Mouse (Mus musculus): ENCODE data around the gene Sarnp.
"Not testable (repeated sequence)": the region's sequence is repeated elsewhere in the genome, so short reads cannot be mapped to it uniquely, and the experiment has no call there.

Sarnp gene

GRCm38 (mm10) chr10:128821358-128822056, 4.4 kb downstream of the Sarnp start, which contains the start of gene Ormdl2:
Gene Ormdl2, minus strand, starts transcription at chr10:128821645.
- peak; percentile 100 for DNase-seq (ENCODE audit: low read depth, low spot score)

- no peak for DNase-seq (ENCODE audit: low read depth, low spot score)
Observed at GRCm38 (mm10) chr10:128822135-128822534, 5.0 kb downstream of the Sarnp start.

- DNase-seq (ENCODE audit: low read depth, low spot score): not testable (repeated sequence)
Observed at GRCm38 (mm10) chr10:128823087-128823486, 6.0 kb downstream of the Sarnp start.

GRCm38 (mm10) chr10:128823821-128824220, 6.7 kb downstream of the Sarnp start:
- DNase-seq (ENCODE audit: low read depth, low spot score): no peak

- no peak for DNase-seq (ENCODE audit: low read depth, low spot score)
Observed at GRCm38 (mm10) chr10:128837400-128837799, 20.3 kb downstream of the Sarnp start.

- no peak for DNase-seq (ENCODE audit: low read depth, low spot score)
Observed at GRCm38 (mm10) chr10:128839434-128839833, 22.3 kb downstream of the Sarnp start.

GRCm38 (mm10) chr10:128840612-128841011, 23.5 kb downstream of the Sarnp start:
- DNase-seq (ENCODE audit: low read depth, low spot score): no peak

- DNase-seq (ENCODE audit: low read depth, low spot score): no peak
Observed at GRCm38 (mm10) chr10:128843260-128843659, 26.1 kb downstream of the Sarnp start.

GRCm38 (mm10) chr10:128845516-128845915, 28.4 kb downstream of the Sarnp start:
- DNase-seq (ENCODE audit: low read depth, low spot score): peak; percentile 14

- DNase-seq (ENCODE audit: low read depth, low spot score): no peak
Observed at GRCm38 (mm10) chr10:128846664-128847063, 29.5 kb downstream of the Sarnp start.

GRCm38 (mm10) chr10:128848426-128848825, 31.3 kb downstream of the Sarnp start:
- DNase-seq (ENCODE audit: low read depth, low spot score): no peak

GRCm38 (mm10) chr10:128850339-128850738, 33.2 kb downstream of the Sarnp start:
- DNase-seq (ENCODE audit: low read depth, low spot score): no peak

GRCm38 (mm10) chr10:128861176-128861575, 44.0 kb downstream of the Sarnp start:
- DNase-seq (ENCODE audit: low read depth, low spot score): no peak

GRCm38 (mm10) chr10:128866042-128866441, 48.9 kb downstream of the Sarnp start:
- no peak for DNase-seq (ENCODE audit: low read depth, low spot score)

- no peak for DNase-seq (ENCODE audit: low read depth, low spot score)
Observed at GRCm38 (mm10) chr10:128866518-128866917, 49.4 kb downstream of the Sarnp start.

GRCm38 (mm10) chr10:128870341-128870740, 53.2 kb downstream of the Sarnp start:
- no peak for DNase-seq (ENCODE audit: low read depth, low spot score)

- no peak for DNase-seq (ENCODE audit: low read depth, low spot score)
Observed at GRCm38 (mm10) chr10:128878291-128878690, 61.2 kb downstream of the Sarnp start.

- DNase-seq (ENCODE audit: low read depth, low spot score): no peak
Observed at GRCm38 (mm10) chr10:128878811-128879210, 61.7 kb downstream of the Sarnp start.

GRCm38 (mm10) chr10:128882067-128882466, 64.9 kb downstream of the Sarnp start:
- DNase-seq (ENCODE audit: low read depth, low spot score): no peak

GRCm38 (mm10) chr10:128888941-128889827, 72.1 kb downstream of the Sarnp start:
- no peak for DNase-seq (ENCODE audit: low read depth, low spot score)

GRCm38 (mm10) chr10:128889846-128890245, 72.7 kb downstream of the Sarnp start:
- DNase-seq (ENCODE audit: low read depth, low spot score): no peak

All from retina, postnatal 7 days (tissue).